Mouse (Mus musculus): ENCODE data around the gene Stam. TPM values are rescaled to one million over a fixed set of nuclear protein-coding genes. Genes with fewer than 3 reads are reported as not detected.
A peak's percentile ranks its signal among the peaks of the same experiment; 100 is the strongest.
"Not testable (repeated sequence)": the region's sequence is repeated elsewhere in the genome, so short reads cannot be mapped to it uniquely, and the experiment has no call there.

The Stam gene
- 10 to 100 TPM; 10.6 to 15.6 TPM for polyA plus RNA-seq (2017; shearing (Covaris generic))

DNA sequence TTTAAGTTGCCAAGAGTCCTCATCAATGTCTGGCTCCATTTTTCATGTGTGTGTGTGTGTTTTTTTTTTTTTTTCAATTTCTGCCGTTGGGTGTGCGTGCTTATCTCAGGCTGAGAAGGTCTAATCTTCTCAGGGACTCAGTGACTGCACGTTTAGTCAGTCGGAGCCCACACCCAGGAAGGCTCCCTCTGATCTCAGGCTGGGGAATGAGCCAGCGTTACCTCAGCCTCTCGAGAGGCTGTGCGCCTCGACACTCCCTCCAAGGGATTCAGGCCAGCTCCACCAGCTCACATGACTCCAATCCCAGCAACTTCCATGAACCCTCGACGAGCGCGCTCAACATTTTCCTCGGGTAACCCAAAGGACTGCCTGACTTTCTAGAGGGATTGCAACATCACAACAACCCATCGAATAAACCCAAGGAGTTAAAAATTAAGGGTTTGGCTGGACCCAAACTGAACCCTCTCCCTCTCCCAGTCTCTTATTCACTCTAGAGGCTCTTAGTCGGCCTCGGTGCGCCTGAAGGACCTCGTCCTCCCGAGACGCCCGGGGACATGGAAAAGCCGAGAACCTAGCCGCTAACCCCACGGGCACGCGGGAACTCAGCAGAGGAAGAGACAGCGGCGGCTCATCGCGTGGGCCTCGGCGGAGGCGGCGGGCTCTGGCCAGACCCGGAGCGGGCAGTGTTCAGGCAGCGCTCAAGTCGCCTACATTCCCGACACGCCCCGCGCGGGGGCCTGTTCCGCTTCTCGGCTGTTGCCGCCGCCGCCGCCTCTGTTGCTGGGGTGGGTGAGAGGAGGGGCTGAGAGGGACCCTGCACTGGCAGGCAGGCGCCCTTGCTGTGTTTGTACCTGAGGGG lies at the start of gene Stam:
Gene Stam (plus strand): TSS at position 737 of the 859 bp plus-strand sequence.
- peak; percentile 88 for ATAC-seq

DNA sequence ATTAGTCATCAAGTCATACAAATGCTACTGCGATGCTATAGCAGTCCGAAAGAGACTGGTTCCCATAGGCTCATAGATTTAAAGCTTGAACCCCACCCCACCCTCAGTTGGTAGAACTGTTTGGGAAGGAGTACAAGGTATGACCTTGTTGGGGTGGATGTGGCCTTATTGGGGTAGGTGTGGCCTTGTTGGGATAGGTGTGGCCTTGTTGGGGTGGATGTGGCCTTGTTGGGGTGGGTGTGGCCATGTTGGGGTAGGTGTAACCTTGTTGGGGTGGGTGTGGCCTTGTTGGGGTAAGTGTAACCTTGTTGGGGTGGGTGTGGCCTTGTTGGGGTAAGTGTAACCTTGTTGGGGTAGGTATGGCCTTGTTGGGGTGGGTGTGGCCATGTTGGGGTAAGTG lies 32.6 kb upstream of the Stam start:
- ATAC-seq: no peak

DNA sequence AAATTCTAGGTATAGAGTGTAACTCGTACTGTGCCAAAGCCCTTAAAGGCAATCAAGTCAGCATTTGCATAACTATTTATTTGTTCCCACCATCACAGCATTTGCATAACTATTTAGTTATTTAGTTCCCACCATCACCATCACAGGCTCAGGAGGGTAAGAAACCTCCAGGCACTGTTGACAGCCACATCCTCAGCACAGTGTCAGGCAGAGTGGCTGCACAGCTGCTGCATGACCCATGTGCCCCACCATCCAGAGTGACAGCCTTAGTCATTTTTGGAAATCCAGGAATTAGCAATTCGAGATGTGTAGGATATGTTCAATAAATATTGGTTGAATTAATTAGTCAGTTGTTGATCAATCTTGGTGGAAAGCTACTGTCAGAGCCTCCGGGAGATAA lies 30.9 kb upstream of the Stam start:
- ATAC-seq: no peak

DNA sequence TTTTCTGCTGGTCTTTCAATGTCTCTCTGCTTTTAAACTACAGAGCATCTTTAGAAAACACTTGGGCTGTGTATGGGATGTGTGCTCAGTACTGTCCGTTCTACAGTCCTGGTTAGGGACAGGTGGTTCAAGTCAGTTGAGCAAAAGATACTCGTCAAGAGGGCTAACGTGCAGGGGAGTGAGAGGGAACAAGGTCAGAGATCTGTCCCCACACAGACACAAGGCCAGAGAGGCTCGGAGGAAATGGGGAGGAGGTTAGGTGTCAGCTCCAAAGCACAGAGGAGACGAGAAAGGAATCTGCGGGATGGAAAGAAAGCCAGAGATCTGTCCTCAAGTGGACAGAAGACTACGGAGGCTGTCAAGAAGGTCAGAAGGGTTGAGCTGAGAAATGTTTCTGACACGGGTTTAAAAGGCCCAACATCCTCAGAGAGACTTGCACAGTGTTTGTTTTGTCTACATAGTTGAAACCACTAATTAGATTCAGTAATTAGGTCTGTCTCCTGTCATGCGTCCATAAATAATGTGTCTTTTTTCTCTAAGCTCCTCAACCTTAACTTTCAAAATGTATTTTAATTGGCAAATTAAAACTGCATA lies 30.2 kb upstream of the Stam start:
- ATAC-seq: no peak

DNA sequence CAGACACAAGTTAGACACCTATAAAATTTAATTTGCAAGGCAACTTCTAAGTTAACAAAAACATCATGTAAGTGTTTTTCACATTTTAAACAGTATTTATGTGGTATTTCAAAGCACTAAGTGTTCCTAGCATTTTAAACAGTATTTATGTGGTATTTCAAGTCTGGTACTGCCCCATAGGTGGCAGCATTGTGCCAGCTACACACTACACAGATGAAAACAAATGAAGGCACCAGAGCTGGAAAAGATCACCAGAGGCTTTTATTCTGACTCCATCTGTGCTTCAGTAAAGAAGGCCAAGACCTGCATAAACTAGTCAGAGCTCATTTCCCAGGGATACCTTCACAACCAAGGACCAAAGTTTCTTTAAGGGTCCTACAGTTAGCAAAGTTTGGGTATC lies 25.5 kb upstream of the Stam start:
- peak; percentile 82 for ATAC-seq

DNA sequence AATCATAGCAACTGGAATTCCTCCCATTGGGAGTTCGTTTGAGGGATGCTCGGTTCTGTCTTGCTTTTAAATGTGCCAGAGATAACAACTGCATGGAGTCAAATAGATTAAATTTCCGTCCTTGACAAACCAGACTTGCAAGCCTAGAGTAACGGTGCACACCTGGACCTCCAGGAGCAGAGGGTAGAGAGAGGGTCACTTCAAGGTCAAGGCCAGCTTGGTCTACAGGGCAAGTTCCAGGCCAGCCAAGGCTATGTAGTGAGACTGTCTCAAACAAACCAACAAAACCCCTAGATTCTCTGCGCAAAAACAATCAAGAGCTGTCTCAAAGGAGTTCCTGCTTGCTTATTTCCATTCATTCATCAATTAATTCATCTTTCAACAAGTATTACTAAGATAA lies 25.1 kb upstream of the Stam start:
- no peak for ATAC-seq

DNA sequence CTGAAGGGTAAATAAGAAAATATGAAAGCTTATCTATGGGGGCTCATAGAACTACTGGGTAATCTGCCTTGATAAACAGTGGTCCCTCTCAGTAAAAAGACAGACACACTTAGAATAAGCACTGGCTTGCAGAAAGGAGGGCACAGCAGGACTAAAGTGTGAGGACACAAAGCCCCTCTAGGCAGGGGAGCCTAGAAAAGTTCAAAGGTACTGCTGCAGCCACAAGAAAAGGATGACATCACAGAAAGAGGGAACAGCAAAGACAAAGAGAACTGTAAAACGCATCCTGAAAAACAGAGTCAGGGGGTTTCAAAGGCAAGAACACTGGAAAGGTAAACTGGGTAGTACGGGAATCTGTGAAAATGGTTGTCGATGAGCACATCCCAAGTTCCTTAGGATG lies 20.3 kb upstream of the Stam start:
- ATAC-seq: no peak

DNA sequence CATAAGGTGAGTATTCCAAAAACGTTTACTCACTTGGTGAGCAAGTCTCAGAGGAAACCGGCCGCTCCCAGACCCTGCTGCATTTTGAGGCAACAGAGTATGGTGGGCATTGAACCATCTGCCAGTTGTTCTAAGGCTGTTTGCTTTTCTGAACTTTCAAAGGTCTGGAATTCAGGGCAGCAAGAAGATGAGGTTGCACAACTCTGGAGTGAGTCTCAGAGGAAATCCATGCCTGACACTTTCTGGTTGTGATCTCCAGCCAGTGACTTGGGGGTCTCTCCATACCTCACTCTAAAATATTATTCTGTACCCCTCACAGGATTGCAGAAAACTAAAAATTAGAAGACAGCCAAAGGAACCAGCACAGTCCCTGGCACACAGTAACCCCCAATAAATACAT lies 19.7 kb upstream of the Stam start:
- no peak for ATAC-seq

DNA sequence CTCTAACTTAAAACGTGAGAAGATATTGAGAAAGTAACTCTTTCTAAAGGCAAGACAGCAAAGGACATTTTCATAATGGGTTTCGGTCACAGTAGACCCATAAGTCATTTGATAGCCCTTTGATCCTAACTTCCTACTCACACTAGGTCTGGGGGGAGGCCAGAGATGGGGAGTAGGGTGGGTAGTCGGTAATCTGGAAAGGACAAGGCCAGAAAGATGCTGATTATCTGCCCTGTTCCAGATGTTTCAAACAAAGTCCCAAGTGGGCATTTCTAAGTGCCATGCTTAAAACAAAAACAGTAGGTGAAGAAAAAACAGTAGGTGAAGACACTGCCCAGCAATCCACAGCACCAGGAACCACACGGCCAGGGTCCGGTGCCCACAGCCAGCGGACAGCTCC lies 19.2 kb upstream of the Stam start:
- no peak for ATAC-seq

DNA sequence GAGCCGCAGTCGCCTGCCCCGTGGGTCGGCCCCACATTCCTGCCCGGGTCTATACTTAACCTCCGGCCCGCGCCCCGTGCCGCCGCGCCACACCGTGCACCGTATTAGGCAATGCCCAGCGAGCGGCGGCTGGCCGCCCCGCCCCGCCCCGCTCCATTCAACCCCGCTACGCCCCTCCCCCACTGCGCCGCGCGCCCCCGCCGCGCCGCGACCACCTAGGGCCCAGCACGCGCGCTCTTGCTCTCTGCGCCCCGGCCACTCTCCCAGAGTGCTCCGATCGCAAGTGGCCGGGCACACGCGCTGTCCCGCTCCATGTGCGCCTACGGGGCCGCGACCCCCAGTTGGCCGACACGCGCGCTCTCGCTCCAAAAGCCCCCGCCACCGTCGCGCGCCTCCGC lies 18.7 kb upstream of the Stam start:
- ATAC-seq: no peak

DNA sequence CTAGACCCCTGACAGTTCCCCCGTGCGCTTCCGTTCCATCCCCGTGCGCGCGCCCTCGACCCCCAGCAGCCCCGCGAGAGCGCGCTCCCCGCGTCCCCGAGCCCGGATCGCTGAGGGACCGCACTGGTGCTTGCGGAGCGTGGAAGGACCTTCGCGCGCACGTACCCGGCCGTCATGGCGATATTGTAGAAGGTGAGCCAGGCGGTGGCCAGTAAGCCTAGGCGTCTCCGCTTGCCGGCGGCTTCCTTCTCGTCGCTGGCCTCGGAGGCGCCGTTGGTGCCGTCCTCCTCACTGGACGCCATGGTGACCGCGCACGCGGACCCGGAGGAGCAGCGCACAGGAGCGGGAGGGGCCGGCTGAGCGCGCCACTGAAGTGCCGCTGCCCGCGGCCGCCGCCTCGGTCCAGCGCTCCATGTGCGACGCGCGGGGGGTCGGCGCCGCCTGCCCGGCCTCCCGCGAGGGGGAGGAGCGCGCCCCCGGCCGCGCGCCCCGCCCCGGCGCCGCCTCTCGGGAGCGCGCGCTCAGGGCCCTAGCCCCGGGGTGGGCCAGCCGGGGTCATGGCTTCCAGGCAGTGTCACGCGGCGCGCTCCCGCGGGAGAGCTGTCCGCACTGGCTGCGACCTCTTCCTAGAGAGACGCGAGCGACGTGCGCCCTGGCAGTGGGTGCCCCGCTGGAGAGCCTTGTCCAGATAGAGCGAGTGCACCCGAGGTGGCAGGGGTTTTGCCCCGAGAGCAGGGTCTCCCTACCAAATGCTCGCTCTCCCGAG lies 18.1 kb upstream of the Stam start, which contains the start of gene Hacd1:
Gene Hacd1 (minus strand): TSS at position 570 of the 766 bp plus-strand sequence.
- no peak for ATAC-seq

DNA sequence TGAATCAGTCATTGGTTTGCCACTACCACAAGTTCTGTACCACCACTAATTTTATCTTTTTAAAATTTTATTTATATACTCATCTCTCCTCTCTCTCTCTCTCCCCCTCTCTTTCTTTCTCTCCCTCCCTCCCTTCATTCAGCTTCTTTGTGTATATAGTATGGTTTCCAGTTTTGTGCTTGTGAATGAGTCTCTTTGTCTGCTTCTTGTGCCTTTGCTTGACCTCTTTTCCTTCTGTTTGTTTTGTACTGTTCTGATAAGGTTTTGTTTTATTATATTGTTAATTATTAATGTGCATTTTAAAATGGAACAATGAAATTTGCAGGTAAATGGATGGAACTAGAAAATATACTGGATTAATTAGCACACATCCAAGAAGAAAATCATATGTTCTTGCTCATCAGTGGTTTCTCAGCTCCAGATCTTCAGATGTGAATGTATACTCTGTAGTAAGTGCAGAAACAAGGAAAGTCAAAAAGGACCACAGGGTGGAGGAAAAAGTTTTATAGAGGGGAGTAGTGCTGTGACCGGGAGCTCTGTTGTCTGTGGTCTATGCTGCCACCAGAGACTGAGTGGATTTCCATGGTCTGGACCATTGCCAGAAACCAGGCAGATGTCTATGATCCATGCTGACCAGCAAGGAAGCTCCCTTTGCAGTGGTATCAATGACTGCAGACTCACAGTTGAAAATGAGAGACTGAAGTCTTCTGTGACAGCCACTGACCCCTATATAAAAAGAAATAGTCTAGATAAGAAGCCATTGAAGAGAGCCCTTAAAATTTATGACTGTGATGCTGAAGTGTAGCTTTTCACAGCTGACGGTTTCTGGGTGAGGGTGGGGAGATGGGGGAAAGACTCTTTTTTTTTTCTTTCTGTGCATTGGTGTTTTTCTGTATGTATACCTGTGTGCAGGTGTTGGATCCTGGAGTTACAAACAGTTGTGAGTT lies 7.9 kb upstream of the Stam start:
- ATAC-seq: no peak

DNA sequence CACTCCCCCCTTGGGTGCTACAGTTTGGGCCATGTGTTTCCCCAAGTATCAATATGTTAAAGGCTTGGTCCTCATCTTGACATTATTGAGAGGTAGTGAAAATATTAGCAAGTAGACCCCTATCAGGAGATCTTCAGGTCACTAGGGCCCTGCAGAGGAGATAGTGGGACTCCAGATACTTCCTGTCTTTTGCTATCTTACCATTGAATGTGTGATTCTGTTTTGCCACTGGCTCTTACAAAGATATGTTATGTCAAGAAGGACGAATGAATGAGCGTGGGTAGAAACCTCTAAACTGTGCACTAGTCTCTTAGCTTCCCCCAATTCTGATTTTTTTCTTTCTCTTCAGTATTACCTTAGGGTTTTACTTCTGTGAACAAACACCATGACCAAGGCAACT lies 4.9 kb upstream of the Stam start:
- no peak for ATAC-seq

DNA sequence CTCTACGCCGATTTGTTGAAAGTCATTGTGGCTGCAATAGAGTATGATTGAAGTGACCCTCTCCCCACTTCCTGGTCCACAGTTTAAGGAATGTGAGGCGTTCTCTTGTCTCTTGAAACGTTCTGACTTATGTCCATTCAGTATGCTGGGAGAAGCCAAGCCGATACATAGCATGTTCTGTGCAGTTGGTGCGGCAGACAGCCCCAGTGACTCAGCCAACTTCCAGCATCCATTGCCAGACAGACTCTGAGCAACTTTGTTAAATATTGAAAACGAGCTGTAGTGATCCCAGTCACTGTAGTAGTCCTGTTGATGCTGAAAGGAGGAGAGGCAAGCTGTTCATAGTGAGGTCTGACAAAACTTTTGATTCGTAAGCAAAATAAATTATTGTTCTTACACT lies 3.4 kb upstream of the Stam start:
- no peak for ATAC-seq

DNA sequence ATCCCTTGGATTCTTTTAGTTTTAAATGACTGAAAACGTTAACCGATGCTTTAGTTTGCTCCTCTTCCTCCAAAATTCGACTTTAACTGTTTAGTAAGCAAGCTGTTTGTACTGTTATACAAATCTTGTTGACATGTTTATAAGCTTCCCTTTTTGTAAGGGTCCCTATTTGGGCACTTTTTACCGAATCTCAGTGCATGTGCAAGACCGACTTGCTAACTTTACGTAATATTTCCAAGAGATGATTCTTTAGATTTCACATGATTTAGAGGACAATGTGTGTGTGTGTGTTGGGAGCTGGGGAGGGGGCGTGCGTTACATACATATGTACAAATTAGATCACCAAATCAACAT lies 913 bp upstream of the Stam start:
- ATAC-seq: no peak

DNA sequence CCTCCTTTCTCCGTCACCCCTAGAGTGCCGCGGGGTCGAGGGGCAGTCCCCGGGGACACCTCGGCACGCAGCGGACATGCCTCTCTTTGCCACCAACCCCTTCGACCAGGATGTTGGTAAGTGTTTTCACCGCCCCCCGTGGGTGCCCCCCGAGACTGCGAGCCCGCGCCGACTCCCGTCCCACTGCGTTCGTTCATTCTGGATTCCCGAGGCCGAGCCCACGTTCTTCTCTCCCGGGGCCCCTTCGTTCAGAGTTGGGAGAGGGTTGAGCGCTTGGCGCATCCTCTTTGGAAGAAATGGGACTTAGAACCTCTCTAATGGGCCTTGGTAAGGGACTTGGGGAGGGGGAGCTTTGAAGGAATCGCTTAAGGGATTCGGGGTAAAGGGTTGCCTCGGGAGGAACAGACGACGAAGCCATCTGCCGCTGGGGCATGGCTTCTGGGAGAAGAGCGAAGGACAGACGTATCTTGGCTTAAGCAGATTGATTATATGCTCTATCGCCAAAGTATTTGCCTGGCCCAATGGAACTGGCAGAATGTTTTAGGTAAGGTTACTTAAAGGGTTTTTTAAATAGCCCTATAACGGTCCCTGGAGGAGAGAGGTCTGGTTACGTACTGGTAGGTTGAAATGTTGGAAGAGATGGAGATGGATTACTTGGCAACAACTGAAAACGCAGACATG lies 463 bp downstream of the Stam start:
- peak; percentile 5 for ATAC-seq

DNA sequence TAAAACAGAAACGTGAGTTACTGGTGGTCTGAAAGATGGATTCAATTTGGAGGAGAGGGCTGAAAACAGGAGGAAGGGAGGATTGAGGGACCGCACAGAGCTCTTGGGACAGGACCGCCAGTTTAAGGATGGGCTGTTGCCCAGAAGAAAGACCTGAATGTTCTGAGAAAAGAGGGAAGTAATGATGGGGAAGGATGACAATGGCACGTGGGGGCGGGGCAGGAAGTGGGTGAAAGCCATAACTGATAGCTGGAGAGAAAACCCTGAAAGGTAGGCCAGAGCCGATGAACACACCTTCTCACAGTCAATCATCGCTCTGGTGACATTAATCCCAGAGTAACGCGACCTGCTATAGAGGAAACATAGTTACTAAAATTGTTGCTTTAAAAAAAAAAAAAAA lies 4.6 kb downstream of the Stam start:
- not testable (repeated sequence) for ATAC-seq

DNA sequence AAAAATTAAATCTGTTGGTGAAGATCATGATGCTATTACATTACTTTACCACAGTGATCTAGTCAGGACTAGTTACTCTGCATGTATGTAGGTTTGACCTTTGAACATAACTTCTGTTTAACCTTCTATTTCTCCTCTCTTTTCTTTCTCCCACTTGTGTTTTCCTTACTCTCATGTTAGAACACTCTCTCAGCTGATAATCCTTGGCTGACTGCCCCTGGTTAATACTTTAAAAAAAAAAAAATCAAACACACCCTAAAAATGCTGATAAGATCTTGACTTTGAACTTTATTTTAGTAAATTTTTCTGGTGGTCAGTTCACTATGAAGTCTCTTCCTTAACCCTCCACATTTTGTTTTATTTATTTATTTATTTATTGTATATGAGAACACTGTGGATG lies 26.6 kb downstream of the Stam start:
- no peak for ATAC-seq

DNA sequence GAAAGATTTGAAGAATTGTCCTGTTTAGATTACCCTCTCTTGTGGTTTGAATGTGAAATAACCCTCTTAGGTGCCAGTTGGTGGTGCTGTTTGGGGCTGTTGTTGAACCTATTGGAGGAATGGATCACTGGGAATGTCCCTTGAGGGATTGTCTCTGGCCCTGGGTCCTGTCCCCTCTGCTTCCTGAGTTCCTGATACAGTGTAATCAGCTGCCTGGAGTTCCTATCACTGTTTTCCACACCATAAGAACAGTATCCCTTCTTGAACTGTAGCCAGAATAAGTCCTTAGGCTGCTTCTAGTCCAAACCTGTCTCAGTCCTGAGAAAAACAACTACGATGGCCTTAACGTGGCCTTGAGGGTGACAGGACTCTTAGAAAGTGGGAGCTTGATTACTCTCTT lies 28.7 kb downstream of the Stam start:
- ATAC-seq: no peak

DNA sequence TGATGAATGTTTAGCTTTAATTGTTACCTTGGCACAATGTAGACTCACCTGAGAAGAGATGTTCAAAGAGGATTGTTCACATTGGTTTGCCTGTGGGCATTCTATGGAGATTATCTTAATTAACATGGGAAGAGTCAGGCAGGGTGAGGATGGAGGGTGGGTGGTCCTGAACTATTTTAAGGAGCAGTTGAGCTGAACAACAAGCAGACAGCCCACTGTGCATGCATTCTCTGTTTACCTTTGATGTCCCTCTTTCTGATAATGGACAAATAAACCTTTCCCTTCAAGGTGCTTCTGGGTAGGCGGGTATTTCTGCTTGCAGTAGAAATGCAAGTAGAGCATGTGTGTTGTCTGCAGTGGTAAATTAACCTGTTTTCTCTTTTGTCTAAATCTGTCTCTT lies 30.0 kb downstream of the Stam start:
- ATAC-seq: no peak

DNA sequence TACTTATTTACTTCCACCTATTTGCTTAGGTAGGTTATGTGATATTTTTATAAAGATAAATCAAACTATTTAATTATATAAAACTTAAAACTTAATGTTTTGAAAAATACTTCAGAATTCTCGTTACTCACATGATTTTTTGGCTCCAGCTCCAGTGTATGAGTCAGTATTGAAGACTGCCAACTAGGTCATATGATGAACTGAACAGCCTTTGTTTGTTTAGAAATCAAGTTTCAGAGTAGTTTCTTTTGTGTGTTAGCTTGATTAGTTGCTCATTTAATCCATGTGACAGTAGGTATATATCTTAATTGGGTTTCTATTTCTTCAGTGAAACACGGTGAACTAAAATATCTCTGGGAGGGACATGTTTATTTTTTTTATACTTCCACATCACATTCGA lies 33.8 kb downstream of the Stam start:
- ATAC-seq: no peak

DNA sequence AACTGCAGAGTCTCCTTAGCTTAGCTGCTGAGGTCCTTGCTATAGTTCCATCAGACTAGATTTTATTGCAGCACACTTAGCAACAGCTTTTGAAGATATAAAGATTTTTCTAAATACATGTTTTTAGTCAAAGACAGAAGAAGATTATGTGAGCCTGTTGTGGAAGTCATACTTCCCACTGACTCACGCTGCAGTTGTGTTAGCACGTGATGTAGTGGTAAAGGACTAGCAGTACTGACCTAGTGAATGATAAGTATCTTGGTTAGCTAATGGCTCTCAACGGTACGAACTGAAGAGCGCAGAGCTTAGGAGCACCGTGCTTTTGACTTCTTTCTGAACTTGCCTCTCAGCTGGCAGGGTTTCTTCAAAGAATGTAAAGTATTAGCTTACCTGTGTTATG lies 52.5 kb downstream of the Stam start:
- ATAC-seq: no peak

All from activated CD4-positive, CD25-positive, alpha-beta regulatory T cell, adult 4 months (primary cell).